Mouse (Mus musculus) intestine, postnatal 0 days (tissue): Measurements from ENCODE around the gene C530008M17Rik. TPM values are rescaled to one million over a fixed set of nuclear protein-coding genes. Genes with fewer than 3 reads are reported as not detected.
A peak's percentile ranks its signal among the peaks of the same experiment; 100 is the strongest.

Experiments used
- ATAC-seq: fragments of 200-750 bp; cut with Nextera tagmentation; 2 replicates; pipeline ENCODE4 v1.8.0; 2017; ENCODE audit warnings: mild to moderate bottlenecking, moderate TSS enrichment, moderate library complexity
- H3K27ac ChIP-seq: fragments of 300-500 bp; sonication (generic); 2 replicates; pipeline ENCODE4 v1.5.1; 2014; ENCODE audit warnings: mild to moderate bottlenecking, low read depth, low read length, moderate library complexity
- H3K27me3 ChIP-seq: fragments of 300-500 bp; sonication (generic); replicated peaks from 2 replicates; pipeline ENCODE4 v1.6.1; 2014; ENCODE audit warnings: low read length, mixed read lengths; ENCODE audit not compliant: control insufficient read depth, insufficient read depth
- H3K36me3 ChIP-seq: fragments of 300-500 bp; sonication (generic); 2 replicates; pipeline ENCODE4 v1.6.1; 2014; ENCODE audit warnings: mild to moderate bottlenecking, moderate library complexity; ENCODE audit not compliant: control insufficient read depth, insufficient read depth
- H3K4me1 ChIP-seq: fragments of 300-500 bp; sonication (generic); replicated peaks from 2 replicates; pipeline ENCODE4 v1.6.1; 2014; ENCODE audit warnings: antibody characterized with exemption, low read length, mixed read lengths; ENCODE audit not compliant: control insufficient read depth, insufficient read depth
- H3K4me2 ChIP-seq: fragments of 300-500 bp; sonication (generic); replicated peaks from 2 replicates; pipeline ENCODE4 v1.6.1; 2014; ENCODE audit warnings: low read depth, mild to moderate bottlenecking, moderate library complexity
- H3K4me3 ChIP-seq: fragments of 300-500 bp; sonication (generic); 2 replicates; pipeline ENCODE4 v1.5.1; 2014; ENCODE audit warnings: low read depth, low read length
- H3K9ac ChIP-seq: fragments of 300-500 bp; sonication (generic); 2 replicates; pipeline ENCODE4 v1.6.1; 2014; ENCODE audit warnings: mild to moderate bottlenecking, low read depth, low read length
- H3K9me3 ChIP-seq: fragments of 300-500 bp; sonication (generic); 2 replicates; pipeline ENCODE4 v1.6.1; 2016; ENCODE audit warnings: mixed run types; ENCODE audit not compliant: control insufficient read depth
- CTCF ChIP-seq: sonication (generic); IDR thresholded peaks from 2 replicates; pipeline ENCODE4 v1.5.1; 2016; ENCODE audit warnings: low read depth, mild to moderate bottlenecking, control low read depth, antibody characterized with exemption, moderate library complexity
- WGBS: fragments of 180-500 bp; shearing (Covaris S2); extraction: QIAGEN DNeasy Blood & Tissue Kit; methylation state at CpG from one replicate; pipeline ENCODE4 v1.1.7; 2014; 5-methylcytosine and 5-hydroxymethylcytosine counted together
- polyA plus RNA-seq: library from polyadenylated mRNA; unstranded; fragments of >200 nt; fragmentation: Nextera tagmentation; extraction: Ambion mirVana; gene quantifications from 2 replicates; pipeline ENCODE4 v1.2.1, GENCODE M21; 2015

The C530008M17Rik gene
- polyA plus RNA-seq, 1 experiment from 2014 or later: 15.3 TPM

GRCm38 (mm10) chr5:76853549-76853948 lies 197.2 kb downstream of the C530008M17Rik start:
- ATAC-seq: peak; percentile 67
- 18% methylated on average over 10 of the region's 10 CpGs for WGBS
- no peak overlapping the region for H3K9ac ChIP-seq
- H3K27me3 ChIP-seq: no peaks in the 10 kb centered on the region
- no peaks in the 10 kb centered on the region for H3K9me3 ChIP-seq
- H3K36me3 ChIP-seq: peaks cover 26% of the 10 kb centered on the region
- H3K4me1 ChIP-seq: no peaks in the 10 kb centered on the region
- H3K4me3 ChIP-seq: no peak overlapping the region
- H3K4me2 ChIP-seq: no peak overlapping the region
- H3K27ac ChIP-seq: no peak overlapping the region
- TF ChIP-seq CTCF: peak; percentile 97

- no peak overlapping the region for H3K27ac ChIP-seq
- ATAC-seq: no peak
- no peaks in the 10 kb centered on the region for H3K9me3 ChIP-seq
- H3K4me2 ChIP-seq: peak overlapping the region; percentile 62
- H3K27me3 ChIP-seq: no peaks in the 10 kb centered on the region
- no peak for TF ChIP-seq CTCF
- H3K4me3 ChIP-seq: no peak overlapping the region
- H3K9ac ChIP-seq: no peak overlapping the region
- H3K36me3 ChIP-seq: peaks cover 32% of the 10 kb centered on the region
- no peaks in the 10 kb centered on the region for H3K4me1 ChIP-seq
- WGBS: 54% methylated on average over 25 of the region's 25 CpGs
These were observed 199.7 kb downstream of the C530008M17Rik start for GRCm38 (mm10) chr5:76855829-76856600.

DNA sequence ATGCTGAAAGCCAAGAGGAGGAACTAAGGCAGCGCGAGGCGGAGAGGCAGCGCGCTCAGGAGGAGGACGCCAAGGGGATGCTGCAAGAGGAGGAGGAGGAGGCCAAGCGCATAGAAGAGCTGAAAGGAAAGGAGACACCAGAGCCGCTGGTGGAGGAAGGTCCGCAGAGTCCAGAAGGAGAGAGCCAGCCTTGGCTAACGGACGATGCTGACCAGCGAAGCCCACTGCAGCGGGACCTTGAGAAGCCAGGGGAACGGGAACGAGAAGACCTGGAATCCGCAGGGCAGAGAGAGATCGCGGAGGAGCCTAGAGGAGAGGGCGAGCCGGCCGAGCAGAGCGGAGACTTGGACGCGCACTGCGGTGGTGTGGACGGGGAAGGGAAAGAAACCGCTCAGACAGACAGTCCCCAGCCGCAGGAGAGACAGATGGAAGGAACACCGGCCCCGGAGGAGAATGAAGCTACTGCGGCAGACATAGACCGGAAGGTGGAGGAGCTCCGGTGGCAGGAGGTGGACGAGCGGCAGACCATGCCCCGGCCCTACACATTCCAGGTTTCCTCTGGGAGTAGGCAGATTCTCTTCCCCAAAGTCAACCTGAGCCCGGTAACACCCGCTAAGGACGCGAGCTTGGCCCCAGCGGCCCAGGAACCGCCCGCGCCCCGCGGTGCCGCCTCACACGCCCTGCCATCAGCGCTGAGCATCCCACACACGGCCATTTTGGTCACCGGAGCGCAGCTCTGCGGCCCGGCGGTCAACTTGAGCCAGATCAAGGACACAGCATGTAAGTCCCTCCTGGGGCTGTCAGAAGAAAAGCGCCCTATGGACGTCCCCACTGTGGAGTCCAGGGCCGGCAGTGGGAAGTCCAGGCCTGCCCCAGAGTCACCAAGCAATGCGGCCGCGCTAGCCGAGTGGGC lies 201.0 kb downstream of the C530008M17Rik start:
- Histone ChIP-seq H3K27ac (no peak overlapping the region), H3K4me3 (peak overlapping the region; percentile 33), H3K9me3 (no peaks in the 10 kb centered on the region), H3K4me1 (no peaks in the 10 kb centered on the region), H3K9ac (no peak overlapping the region), H3K27me3 (no peaks in the 10 kb centered on the region), H3K4me2 (peak overlapping the region; percentile 62), H3K36me3 (peaks cover 32% of the 10 kb centered on the region)
- no peak for TF ChIP-seq CTCF
- 64% methylated on average over 62 of the region's 62 CpGs for WGBS
- ATAC-seq: no peak

DNA sequence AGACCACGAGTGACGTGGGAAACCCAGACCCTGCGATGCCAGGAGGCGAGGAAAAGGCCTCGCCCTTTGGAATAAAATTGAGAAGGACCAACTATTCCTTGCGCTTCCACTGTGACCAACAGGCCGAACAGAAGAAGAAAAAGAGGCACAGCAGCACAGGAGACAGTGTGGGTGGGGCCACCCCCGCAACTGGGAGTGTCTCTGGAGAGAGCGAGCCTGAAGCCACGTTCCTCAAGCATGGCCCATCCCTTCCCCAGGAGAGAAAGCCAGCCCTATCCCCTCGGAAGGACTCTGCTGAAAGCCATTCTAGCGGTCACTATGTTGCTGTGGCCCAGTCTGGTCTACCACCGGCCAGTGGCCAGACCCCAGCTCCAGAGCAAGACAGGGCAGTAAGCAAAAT lies 202.1 kb downstream of the C530008M17Rik start:
- Histone ChIP-seq H3K4me3 (no peak overlapping the region), H3K27me3 (no peaks in the 10 kb centered on the region), H3K9ac (no peak overlapping the region), H3K36me3 (peaks cover 32% of the 10 kb centered on the region), H3K9me3 (no peaks in the 10 kb centered on the region), H3K4me1 (no peaks in the 10 kb centered on the region), H3K4me2 (peak overlapping the region; percentile 62; the same call in 1 of the 2 replicates), H3K27ac (no peak overlapping the region)
- 83% methylated on average over 13 of the region's 13 CpGs for WGBS
- no peak for TF ChIP-seq CTCF
- ATAC-seq: no peak

DNA sequence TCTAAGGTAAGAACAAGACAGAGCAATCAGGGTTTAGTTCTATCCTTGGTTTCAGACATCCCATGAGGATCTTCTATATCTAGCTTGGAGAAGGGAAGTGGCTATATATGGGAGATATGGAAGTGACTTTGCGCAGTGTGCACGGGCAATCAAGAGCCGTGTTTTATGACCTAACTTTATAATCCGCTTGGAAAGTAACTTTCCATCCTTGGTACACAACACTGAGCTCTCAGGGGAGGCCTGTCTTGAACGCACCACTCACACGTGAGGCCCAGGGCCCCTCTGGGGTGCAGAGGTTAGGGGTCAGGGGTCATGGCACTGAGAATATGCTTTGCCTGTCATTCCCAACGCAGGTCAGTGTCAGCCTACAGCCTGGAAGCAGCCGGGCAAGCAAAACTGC lies 210.5 kb downstream of the C530008M17Rik start:
- Histone ChIP-seq H3K4me2 (no peak overlapping the region), H3K36me3 (peaks cover 31% of the 10 kb centered on the region), H3K27ac (no peak overlapping the region), H3K9ac (no peak overlapping the region), H3K4me3 (no peak overlapping the region), H3K9me3 (no peaks in the 10 kb centered on the region), H3K27me3 (no peaks in the 10 kb centered on the region), H3K4me1 (no peaks in the 10 kb centered on the region)
- peak; percentile 63 for ATAC-seq
- TF ChIP-seq CTCF: no peak
- 43% methylated on average over 8 of the region's 8 CpGs for WGBS

DNA sequence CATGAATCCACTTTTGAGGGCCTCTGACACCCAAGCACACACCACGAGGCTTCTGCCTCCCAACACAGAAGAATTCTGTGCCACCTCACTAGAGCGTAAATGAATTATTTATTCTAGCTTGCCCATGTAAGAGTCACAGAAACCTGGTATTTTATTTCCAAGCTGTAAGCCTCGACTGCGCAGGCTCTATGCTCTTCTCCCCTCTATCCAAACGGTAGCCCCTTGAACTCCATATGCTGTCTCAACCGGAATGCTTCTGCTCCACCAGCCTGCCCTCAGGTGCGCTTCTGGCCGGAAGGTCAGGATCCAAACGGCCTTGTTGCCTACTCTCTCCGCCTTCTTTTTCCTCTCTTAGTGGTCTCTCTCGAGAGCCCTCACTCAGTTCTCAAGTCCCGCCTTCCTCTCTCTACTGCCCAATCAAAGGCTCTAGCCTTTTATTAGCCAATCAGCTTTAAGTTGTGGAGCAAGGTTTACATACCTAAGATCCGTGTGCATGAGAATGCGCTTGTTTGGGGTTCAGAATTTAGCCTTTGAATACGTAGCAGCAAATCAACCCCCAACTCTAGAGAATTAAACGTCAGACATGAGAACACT lies 212.5 kb downstream of the C530008M17Rik start:
- H3K36me3 ChIP-seq: peaks cover 34% of the 10 kb centered on the region
- H3K4me2 ChIP-seq: peak overlapping the region; percentile 51
- ATAC-seq: no peak
- H3K9ac ChIP-seq: no peak overlapping the region
- no peaks in the 10 kb centered on the region for H3K9me3 ChIP-seq
- no peaks in the 10 kb centered on the region for H3K4me1 ChIP-seq
- no peaks in the 10 kb centered on the region for H3K27me3 ChIP-seq
- no peak overlapping the region for H3K27ac ChIP-seq
- H3K4me3 ChIP-seq: peak overlapping the region; percentile 26
- WGBS: 43% methylated on average over 16 of the region's 16 CpGs
- no peak for TF ChIP-seq CTCF
